Mouse (Mus musculus) Patski (cell line): ENCODE data around the gene Esr1. TPM values are rescaled to one million over a fixed set of nuclear protein-coding genes. Genes with fewer than 3 reads are reported as not detected.
"Not testable (repeated sequence)": the region's sequence is repeated elsewhere in the genome, so short reads cannot be mapped to it uniquely, and the experiment has no call there.

Experiments
- ATAC-seq: fragments of 100-300 bp; one replicate; pipeline ENCODE4 v1.8.0; 2021
- CTCF ChIA-PET: fragments of 350-600 bp; sonication (Branson Sonifier 250); formaldehyde crosslinking; loops from one replicate; lab custom pipeline; 2022; ENCODE audit warnings: inconsistent platforms; lab: Charles Lee
- POLR2A ChIA-PET: fragments of 350-600 bp; sonication (Branson Sonifier 250); formaldehyde crosslinking; loops from one replicate; lab custom pipeline; 2022; ENCODE audit warnings: antibody characterized with exemption, inconsistent platforms; lab: Charles Lee
- DNase-seq: peaks from one replicate; pipeline ENCODE4 v3.0.0-alpha.2; 2011; ENCODE audit warnings: low read depth, low spot score
- H3K27me3 ChIP-seq: fragments of 371-371 bp; one replicate; pipeline ENCODE4 v1.5.1; 2021
- CTCF ChIP-seq: fragments of 100-300 bp; IDR thresholded peaks from one replicate; pipeline ENCODE4 v1.5.1; 2021
- in situ Hi-C: fragments of 300-500 bp; cut with MboI; formaldehyde crosslinking; loops from 3 replicates; pipeline ENCODE4 v1.11.1; 2018; ENCODE audit warnings: low pct_unique_long_range_greater_than_20kb, mixed read lengths
- polyA plus RNA-seq: library from polyadenylated mRNA; unstranded; gene quantifications from one replicate; pipeline ENCODE4 v1.2.3, GENCODE M21; 2021

Esr1 gene
- polyA plus RNA-seq, 1 experiment from 2014 or later = 0.18 TPM

DNA sequence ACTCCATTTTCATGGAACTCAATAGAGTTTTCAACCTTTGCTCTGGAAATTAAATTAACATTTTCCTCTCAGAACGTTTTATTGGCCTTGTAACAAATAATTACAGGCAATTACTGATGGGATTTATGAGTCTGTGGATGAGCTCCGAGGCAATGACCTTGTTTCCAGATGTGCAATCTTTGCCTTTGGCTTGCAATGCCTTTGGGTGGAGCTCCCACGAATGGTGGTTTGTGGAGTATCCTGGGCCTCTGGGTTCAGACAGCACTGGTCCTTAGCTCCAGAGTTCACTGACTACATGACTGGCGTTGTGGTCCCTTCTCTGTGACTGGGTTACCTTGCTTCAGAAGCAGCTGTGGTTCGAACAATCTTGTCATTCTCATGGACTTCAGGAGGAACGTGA lies 122.6 kb downstream of the Esr1 start:
- ChIA-PET CTCF (no interaction called here), POLR2A (no interaction called here)
- no peak for TF ChIP-seq CTCF
- ATAC-seq = no peak
- in situ Hi-C loops = no loop called here
- no peak for DNase-seq
- H3K27me3 ChIP-seq = no peaks in the 10 kb centered on the region

DNA sequence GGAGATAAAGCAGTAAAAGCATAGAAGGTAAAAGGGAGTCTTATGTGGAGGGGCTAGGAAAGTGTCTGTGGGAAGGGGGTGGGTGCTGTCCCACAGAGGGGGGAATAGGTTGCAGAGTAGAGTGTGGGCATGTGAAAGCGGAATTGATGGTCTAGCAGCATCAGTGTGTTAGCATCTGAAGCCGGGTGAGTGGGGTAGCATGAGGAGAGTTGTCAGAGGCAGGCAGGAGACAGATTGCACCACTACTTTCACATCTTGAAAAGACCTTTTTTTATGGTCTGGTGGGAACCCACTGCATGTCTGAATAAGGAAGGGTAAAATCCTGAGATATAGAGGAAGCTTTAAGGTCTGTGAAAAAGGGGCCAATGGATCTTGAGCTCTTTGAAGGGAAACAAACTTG lies 123.5 kb downstream of the Esr1 start:
- ChIA-PET CTCF (no interaction called here), POLR2A (no interaction called here)
- in situ Hi-C loops = no loop called here
- no peak for TF ChIP-seq CTCF
- DNase-seq = no peak
- no peak for ATAC-seq
- no peaks in the 10 kb centered on the region for H3K27me3 ChIP-seq

DNA sequence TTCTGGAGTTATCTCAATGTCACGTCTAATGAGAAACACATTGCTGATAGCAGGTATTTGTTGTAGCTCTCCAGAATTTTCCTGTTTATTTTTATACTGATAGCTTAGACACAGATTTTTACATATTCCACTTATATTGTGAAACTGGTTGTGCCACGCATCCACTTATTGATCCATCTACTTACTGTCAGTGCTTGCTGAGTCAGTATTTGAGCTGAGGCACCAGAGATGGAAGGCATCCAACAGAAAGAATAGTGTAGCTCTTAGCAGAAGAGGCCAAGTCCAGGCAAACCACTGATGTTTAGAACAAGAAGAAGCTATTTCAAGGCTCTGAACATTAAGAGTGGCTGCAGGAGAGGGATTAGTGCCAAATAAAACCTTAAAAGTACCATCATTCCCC lies 126.9 kb downstream of the Esr1 start:
- ChIA-PET POLR2A (no interaction called here), CTCF (no interaction called here)
- DNase-seq (no peak), ATAC-seq (no peak)
- in situ Hi-C loops = no loop called here
- TF ChIP-seq CTCF = no peak
- no peaks in the 10 kb centered on the region for H3K27me3 ChIP-seq

DNA sequence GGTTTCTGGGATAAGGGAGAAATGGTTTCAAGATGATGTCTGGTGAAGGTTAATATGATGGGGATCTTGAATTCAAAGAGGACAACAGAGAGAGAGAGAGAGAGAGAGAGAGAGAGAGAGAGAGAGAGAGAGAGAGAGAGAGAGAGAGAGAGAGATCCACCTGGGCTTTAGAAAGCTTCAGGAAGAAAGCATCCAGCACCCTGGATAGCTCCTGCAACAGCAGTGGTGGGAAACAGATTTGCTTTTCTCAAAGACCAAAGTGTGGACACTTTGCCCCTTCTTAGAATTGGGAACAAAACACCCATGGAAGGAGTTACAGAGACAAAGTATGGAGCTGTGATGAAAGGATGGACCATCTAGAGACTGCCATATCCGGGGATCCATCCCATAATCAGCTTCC lies 139.7 kb downstream of the Esr1 start:
- POLR2A ChIA-PET, DNase-seq, ATAC-seq, in situ Hi-C loops, CTCF ChIA-PET: not testable (repeated sequence)
- H3K27me3 ChIP-seq = peaks cover 19% of the 10 kb centered on the region

DNA sequence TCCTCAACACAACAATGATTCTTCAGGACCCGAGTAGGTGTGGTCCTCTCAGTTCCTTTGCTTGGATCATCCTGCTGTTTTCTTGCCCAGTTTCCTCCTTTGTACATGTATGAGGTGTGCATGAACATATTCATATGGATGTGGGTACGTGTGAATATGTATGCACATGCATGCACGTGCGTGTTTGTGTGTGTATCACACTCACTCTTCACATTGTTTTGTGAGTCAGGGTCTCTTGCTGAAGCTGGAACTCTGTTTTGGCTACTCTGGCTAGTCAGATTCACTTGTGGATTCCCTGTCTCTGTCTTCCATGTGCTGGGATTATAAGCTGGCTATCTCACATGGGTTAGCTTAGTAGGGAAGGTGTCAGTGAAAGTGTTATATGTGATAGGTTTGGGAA lies 141.6 kb downstream of the Esr1 start:
- ATAC-seq (no peak), DNase-seq (no peak)
- TF ChIP-seq CTCF = no peak
- in situ Hi-C loops = no loop called here
- ChIA-PET CTCF (no interaction called here), POLR2A (no interaction called here)
- H3K27me3 ChIP-seq = peaks cover 20% of the 10 kb centered on the region

DNA sequence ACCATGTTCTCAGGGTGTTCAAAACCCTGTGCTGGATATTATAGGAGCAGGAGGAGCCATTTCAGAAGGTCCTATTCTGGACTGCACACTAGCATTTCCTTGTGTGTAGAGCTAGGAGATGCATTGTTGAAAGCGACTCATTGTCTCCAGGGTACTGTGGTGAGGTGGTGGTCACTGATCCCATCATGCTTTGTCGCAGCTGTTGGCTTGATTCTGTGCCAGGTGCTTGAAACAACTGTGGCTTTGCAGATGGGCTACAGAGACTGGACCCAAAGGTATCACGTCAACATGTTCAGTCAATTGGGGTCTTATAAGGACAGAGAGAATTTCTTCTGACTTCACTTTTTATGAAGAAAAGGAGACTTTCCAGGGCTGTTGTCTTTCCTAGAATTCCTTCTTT lies 164.1 kb downstream of the Esr1 start:
- TF ChIP-seq CTCF = no peak
- CTCF ChIA-PET = no interaction called here
- POLR2A ChIA-PET = no interaction called here
- no peaks in the 10 kb centered on the region for H3K27me3 ChIP-seq
- in situ Hi-C loops = no loop called here
- ATAC-seq (no peak), DNase-seq (no peak)

DNA sequence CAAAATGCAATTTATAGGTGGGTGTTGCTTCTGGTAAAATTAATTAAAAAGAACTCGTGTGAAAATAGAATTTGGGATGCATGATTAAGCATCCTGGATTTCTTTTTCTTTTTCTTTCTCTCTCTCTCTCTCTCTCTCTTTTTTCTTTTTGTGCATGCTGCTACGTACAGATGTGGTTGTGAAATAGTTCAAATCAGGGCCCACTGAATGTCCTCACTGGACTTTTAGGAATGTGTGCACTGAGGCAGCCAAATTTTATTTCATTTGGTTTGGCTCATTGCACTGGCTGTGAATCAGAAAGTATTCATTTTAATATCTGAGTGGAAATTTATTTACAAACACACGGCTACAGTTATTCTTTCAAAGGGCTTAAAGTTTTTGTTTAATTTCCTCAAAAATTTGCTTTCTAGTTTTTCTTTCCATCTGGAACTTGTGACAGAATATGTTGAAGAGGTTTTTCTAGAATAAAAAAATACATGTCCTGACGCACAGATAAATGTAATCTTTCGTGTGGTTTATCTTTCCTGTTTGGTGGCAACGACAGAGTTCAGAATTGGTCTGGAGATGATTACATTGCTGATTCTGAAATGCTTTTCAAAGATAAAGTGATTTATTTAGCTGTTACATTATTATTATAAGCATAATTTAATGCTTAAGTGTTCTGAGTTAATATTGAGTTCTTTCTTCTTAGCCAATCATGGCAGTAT lies 164.8 kb downstream of the Esr1 start:
- CTCF ChIA-PET = no interaction called here
- in situ Hi-C loops = no loop called here
- POLR2A ChIA-PET = no interaction called here
- no peak for TF ChIP-seq CTCF
- no peak for ATAC-seq
- H3K27me3 ChIP-seq = no peaks in the 10 kb centered on the region
- DNase-seq = no peak

DNA sequence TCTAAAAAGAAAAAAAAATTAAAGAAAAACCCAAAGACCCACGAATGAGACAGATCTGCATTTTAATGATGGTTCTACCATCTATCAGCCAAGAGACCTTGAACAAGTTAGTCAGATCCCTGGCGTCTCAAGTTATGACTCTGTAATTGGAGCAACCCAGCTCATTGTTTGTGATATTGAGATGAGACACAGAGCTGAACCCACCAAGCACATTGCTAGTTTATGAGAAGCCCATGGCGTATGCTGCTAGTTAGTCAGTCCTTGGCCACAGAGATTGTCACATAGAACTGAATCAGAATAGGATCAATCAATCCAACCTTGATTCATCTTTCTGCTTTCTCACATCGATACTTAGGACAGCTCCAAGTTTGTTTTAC lies 165.3 kb downstream of the Esr1 start:
- POLR2A ChIA-PET = no interaction called here

DNA sequence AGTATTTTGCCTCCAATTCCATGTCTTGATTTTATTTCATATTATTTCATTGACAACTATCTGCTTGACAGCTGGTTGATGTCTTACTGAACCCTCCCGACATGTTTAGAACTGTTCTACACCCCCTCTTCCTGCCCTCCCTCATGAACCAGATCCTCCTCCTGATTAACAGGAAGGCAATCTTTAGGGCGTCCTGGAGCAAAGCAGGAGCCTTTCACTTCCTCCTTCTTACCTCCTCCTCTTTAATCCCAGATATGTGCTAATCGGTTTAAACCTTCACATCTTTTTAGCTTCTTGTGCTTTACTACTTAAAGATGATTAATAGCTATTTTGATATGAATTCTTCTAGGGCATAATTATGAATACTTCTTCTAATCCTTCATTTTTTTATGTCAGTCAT lies 166.6 kb downstream of the Esr1 start:
- no peak for TF ChIP-seq CTCF
- ATAC-seq (no peak), DNase-seq (no peak)
- ChIA-PET CTCF (no interaction called here), POLR2A (no interaction called here)
- in situ Hi-C loops = no loop called here
- no peaks in the 10 kb centered on the region for H3K27me3 ChIP-seq

More for the DNA sequence above, 165.3 kb downstream of the Esr1 start:
- CTCF ChIA-PET = no interaction called here
- DNase-seq (no peak), ATAC-seq (no peak)
- TF ChIP-seq CTCF = no peak
- in situ Hi-C loops = no loop called here
- H3K27me3 ChIP-seq = no peaks in the 10 kb centered on the region

DNA sequence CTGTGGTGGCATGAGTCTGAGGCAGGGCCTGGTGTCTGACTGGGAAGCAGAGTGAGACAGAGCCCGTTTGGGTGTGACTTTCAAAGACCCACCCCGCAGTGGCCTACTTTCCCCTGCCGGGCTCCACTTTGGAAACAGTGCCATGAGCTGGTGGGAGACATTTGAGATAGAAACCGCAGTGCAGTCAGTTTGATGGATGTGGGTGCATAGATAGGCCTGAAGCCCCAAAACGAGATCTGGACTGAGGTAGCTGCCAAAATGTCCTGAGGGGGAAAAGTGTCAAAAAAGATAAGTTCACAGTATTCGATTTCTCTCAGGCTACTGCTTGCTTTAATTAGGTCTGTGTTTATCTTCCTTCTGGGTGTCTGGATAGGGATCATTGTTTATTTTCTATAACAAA lies 169.5 kb downstream of the Esr1 start:
- no peaks in the 10 kb centered on the region for H3K27me3 ChIP-seq
- TF ChIP-seq CTCF = no peak
- ATAC-seq = no peak
- ChIA-PET CTCF (interaction anchor here (1.2 kb wide), 1 partner anchor 16 kb away, joined by 3 read pairs; no protein-coding TSS in a partner anchor), POLR2A (no interaction called here)
- in situ Hi-C loops = no loop called here
- DNase-seq = no peak

DNA sequence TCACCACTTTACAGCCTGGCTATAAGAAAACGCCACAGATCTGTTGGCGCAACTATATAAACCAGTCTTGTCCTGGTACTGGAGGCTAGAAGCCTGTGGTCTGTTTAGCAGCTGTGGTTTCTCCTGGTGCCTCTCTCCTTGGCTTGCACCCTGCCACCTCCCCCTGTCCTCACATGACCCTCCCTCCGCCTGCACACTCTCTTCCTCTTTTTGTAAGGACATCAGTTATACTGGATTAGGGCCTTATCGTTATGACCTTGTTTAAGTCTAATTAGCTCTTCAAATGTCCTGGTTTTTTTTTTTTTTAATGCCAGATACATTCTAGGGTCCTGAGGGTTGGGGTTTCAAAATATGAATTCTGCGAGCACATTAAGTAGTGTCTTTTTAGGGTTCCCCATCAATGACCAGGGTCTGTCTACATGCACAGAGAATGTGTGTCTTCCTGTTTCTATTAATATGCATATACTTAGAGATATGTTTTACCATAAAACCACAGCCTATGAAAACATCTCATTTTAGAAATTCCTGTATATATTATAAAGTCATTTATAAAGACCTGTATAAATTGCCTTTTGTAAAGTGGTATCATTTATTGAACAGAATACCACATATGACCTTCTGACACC lies 175.7 kb downstream of the Esr1 start:
- ATAC-seq (no peak), DNase-seq (no peak)
- in situ Hi-C loops = no loop called here
- CTCF ChIA-PET = no interaction called here
- no peak for TF ChIP-seq CTCF
- POLR2A ChIA-PET = interaction anchor here (0.6 kb wide), 1 partner anchor 210 kb away, joined by 4 read pairs; no protein-coding TSS in a partner anchor
- no peaks in the 10 kb centered on the region for H3K27me3 ChIP-seq
